Mouse (Mus musculus): ENCODE measurements around the gene Mpig6b. TPM values are rescaled to one million over a fixed set of nuclear protein-coding genes. Genes with fewer than 3 reads are reported as not detected.

The Mpig6b gene
- polyA plus RNA-seq, 1 experiment = 0.66 TPM

DNA sequence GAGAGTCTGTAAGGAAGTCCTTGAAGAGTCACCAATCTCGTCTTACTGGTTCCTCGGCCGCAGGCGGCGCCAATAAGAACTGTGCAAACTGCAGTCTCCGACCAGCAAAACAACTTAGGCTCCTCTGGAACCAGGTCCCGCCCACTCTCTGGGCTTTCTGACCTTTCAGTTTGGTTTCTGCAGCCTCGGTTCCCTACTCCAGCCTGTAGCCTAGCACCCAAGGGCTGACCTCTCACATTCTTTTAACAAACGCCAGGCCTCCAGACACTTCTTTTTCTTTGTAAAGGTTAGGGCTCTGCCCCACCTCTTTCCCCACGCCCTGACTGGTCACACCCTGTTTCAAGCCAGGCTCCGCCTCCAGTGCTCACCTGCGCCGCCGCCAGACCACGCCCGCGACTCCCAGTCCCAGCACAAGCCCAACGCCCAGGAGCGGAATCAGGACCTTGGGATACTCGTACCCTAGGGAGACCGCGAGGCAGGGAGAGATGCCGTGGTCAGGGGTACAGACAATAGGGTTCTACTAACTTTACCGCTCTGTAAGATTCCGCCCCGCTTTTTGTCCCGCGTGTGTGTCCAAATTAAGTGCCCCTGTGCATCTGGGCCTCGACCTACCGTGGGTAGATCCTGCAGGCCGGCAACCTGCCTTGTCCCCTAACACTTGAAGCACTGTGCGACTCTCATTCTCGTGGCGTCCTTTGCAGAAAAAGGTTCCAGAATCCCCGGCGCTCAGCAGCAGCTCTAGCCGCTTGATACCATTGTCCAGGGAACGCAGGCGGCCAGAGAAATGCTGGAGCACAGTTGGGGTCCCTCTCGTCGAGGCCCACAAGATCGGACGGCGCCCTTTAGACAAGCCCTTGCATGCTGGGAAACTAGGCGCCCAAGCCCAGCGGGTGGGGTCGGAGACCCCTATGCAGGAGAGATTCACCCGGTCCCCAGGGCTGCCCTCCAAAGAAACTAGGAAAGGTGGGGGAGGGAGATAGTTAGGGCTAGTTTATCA is 735 bp downstream of the Mpig6b start, which contains the start of gene Ly6g6c:
TSS of gene Ly6g6c (plus strand) at position 438 of the 997 bp plus-strand sequence.
- no peaks in the 10 kb centered on the region; the same call in 1 of the 2 replicates for H3K4me1 ChIP-seq (ENCODE audit: control insufficient read depth, insufficient read depth, low read length)
- 9% methylated on average over 48 of the region's 48 CpGs for WGBS
- no peaks in the 10 kb centered on the region for H3K27me3 ChIP-seq (replicated peaks; ENCODE audit: control insufficient read depth, insufficient read depth, low read length)
- H3K4me3 ChIP-seq (ENCODE audit: insufficient read depth, low read depth, low read length) = peak within 1 kb of the TSS; percentile 47
- TF ChIP-seq POLR2A (IDR thresholded peaks at IDR 0.05; ENCODE audit: low read depth, low read length) (no peak), CTCF (conservative IDR thresholded peaks at IDR 0.05; ENCODE audit: insufficient read depth, insufficient read length, low read depth, low read length) (no peak)
- DNase-seq = peak; percentile 83
- H3K27ac ChIP-seq (ENCODE audit: insufficient read depth, low read depth, low read length) = peak within 1 kb of the TSS; percentile 65
- H3K36me3 ChIP-seq (ENCODE audit: control insufficient read depth, insufficient read depth, low read length) = no peaks in the 10 kb centered on the region

DNA sequence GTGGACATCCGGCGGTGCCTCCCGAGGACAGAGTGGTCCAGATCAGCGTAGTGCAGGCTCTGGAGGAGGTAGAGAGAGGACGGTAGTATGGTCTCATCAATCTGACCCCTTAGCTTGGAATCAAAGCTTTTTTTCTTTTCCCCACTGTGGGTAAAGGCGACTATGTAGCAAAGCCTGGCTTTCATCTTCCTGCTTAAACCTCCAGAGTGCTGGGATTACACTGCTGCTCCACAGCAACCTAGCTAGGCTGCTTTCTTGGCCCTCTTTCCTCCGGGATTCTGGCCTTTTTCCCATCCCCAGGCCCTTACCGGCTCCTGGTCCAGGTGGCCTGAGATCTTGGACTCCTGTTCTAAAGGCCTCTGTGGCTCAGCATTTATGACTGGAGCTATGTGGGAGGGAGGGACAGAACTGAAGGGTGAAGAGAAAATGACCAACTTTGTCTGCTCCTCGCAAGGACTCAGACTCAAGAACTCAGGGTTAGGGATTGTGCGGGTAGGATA is 1.6 kb downstream of the Mpig6b start:
- no peaks in the 10 kb centered on the region for H3K27me3 ChIP-seq (replicated peaks; ENCODE audit: control insufficient read depth, insufficient read depth, low read length)
- H3K4me3 ChIP-seq (ENCODE audit: insufficient read depth, low read depth, low read length) = peak overlapping the region; percentile 4; the same call in 1 of the 2 replicates
- WGBS = 43% methylated on average over 10 of the region's 10 CpGs
- no peaks in the 10 kb centered on the region; the same call in 1 of the 2 replicates for H3K4me1 ChIP-seq (ENCODE audit: control insufficient read depth, insufficient read depth, low read length)
- peak; percentile 18 for DNase-seq
- H3K27ac ChIP-seq (ENCODE audit: insufficient read depth, low read depth, low read length) = peak overlapping the region; percentile 65
- no peaks in the 10 kb centered on the region for H3K36me3 ChIP-seq (ENCODE audit: control insufficient read depth, insufficient read depth, low read length)
- no peak for TF ChIP-seq CTCF (conservative IDR thresholded peaks at IDR 0.05; ENCODE audit: insufficient read depth, insufficient read length, low read depth, low read length)
- TF ChIP-seq POLR2A (IDR thresholded peaks at IDR 0.05; ENCODE audit: low read depth, low read length) = no peak

DNA sequence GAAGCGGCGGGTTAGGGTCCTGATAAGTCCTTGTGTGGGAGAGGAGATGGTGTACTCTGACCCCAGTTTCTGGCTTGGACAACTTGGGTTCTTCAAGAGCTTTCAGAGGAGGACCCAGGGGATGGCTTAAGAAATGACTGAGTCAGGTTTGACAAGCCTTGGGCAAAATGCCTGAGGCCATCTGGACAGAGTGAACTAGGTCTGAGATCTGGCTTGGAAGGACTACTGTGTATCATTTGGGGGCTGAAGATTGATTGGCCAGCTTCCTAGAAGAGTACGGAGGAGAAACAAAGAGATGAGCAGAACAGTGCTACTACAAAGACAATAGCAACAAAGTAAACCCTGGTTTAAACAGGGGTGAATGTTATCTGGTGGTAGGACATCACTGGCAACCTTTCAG is 2.5 kb downstream of the Mpig6b start:
- no peak for DNase-seq
- Histone ChIP-seq H3K4me3 (ENCODE audit: insufficient read depth, low read depth, low read length) (no peak overlapping the region), H3K27me3 (replicated peaks; ENCODE audit: control insufficient read depth, insufficient read depth, low read length) (no peaks in the 10 kb centered on the region), H3K4me1 (ENCODE audit: control insufficient read depth, insufficient read depth, low read length) (no peaks in the 10 kb centered on the region; the same call in 1 of the 2 replicates), H3K36me3 (ENCODE audit: control insufficient read depth, insufficient read depth, low read length) (no peaks in the 10 kb centered on the region), H3K27ac (ENCODE audit: insufficient read depth, low read depth, low read length) (no peak overlapping the region)
- TF ChIP-seq CTCF (conservative IDR thresholded peaks at IDR 0.05; ENCODE audit: insufficient read depth, insufficient read length, low read depth, low read length) = no peak
- no peak for TF ChIP-seq POLR2A (IDR thresholded peaks at IDR 0.05; ENCODE audit: low read depth, low read length)
- WGBS = 86% methylated on average over 3 of the region's 3 CpGs

DNA sequence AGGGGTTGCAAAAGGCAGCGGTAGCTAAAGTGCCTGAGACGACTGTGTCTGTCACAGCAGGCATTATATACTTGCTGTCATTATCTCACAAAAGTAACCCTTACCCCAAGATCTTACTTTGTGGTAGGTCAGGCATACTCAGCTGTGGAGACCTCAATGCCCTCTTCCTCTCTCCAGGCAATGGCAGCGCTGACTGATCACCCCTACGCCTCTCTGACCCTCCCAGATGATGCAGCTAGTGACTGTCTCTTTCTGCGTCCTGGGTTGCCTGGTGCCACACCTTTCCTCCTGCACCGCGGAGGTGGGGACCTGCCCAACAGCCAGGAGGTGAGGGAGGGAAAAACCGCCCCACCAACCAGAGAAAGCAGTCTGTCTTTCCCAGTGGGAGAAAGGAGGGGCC is 4.7 kb downstream of the Mpig6b start:
- no peak for TF ChIP-seq CTCF (conservative IDR thresholded peaks at IDR 0.05; ENCODE audit: insufficient read depth, insufficient read length, low read depth, low read length)

DNA sequence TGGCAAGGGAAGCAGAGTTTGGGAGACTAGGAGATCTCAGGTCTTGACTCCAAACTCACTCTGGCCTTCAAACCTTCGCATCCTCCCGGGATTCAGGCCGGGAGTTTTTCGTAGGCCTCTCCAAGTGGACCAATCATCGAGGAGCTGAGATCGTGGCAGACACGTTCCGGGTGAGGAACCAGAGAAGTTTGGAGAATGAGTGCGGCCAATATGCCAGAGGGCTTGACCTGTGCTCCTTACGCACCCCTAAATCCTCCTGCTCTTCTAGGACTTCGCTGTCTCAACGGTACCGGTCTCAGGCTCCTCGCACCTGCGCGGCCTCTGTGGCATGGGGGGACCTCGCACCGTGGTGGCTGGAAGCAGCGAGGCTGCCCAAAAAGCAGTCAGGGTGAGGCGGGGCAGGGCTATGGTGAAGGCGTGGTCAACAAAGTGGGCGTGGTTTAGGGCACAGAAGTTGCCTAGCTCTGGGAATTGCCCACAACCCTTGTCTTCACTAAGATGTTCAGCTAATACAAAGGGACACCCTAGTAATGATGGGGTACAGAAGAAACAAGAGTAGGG is 5.2 kb downstream of the Mpig6b start:
- TF ChIP-seq POLR2A (IDR thresholded peaks at IDR 0.05; ENCODE audit: low read depth, low read length) (no peak), CTCF (conservative IDR thresholded peaks at IDR 0.05; ENCODE audit: insufficient read depth, insufficient read length, low read depth, low read length) (no peak)
- Histone ChIP-seq H3K27ac (ENCODE audit: insufficient read depth, low read depth, low read length) (no peak overlapping the region), H3K4me3 (ENCODE audit: insufficient read depth, low read depth, low read length) (no peak overlapping the region), H3K36me3 (ENCODE audit: control insufficient read depth, insufficient read depth, low read length) (no peaks in the 10 kb centered on the region), H3K4me1 (ENCODE audit: control insufficient read depth, insufficient read depth, low read length) (peaks cover 6% of the 10 kb centered on the region; the same call in 1 of the 2 replicates), H3K27me3 (replicated peaks; ENCODE audit: control insufficient read depth, insufficient read depth, low read length) (no peaks in the 10 kb centered on the region)
- peak; percentile 24 for DNase-seq
- WGBS = 59% methylated on average over 22 of the region's 22 CpGs

More for the DNA sequence above, 4.7 kb downstream of the Mpig6b start:
- H3K27ac ChIP-seq (ENCODE audit: insufficient read depth, low read depth, low read length) = no peak overlapping the region
- no peak for DNase-seq
- H3K4me3 ChIP-seq (ENCODE audit: insufficient read depth, low read depth, low read length) = no peak overlapping the region
- no peaks in the 10 kb centered on the region for H3K27me3 ChIP-seq (replicated peaks; ENCODE audit: control insufficient read depth, insufficient read depth, low read length)
- WGBS = 81% methylated on average over 8 of the region's 8 CpGs
- no peaks in the 10 kb centered on the region for H3K36me3 ChIP-seq (ENCODE audit: control insufficient read depth, insufficient read depth, low read length)
- H3K4me1 ChIP-seq (ENCODE audit: control insufficient read depth, insufficient read depth, low read length) = peaks cover 6% of the 10 kb centered on the region; the same call in 1 of the 2 replicates

DNA sequence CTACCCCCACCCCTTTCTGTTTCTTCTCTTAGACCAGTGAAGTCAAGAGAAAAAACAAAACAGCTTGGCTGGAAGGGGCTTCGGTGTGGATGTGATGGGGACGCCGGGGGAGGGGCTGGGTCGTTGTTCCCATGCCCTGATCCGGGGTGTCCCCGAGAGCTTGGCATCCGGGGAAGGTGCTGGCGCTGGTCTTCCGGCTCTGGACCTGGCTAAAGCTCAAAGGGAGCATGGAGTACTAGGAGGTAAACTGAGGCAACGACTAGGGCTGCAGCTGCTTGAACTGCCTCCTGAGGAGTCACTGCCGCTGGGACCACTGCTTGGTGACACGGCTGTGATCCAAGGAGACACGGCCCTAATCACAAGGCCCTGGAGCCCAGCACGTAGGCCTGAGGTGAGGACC is 5.9 kb downstream of the Mpig6b start:
- Histone ChIP-seq H3K27me3 (replicated peaks; ENCODE audit: control insufficient read depth, insufficient read depth, low read length) (no peaks in the 10 kb centered on the region), H3K36me3 (ENCODE audit: control insufficient read depth, insufficient read depth, low read length) (peaks cover 3% of the 10 kb centered on the region; the same call in 1 of the 2 replicates), H3K4me3 (ENCODE audit: insufficient read depth, low read depth, low read length) (peak overlapping the region; percentile 67), H3K4me1 (ENCODE audit: control insufficient read depth, insufficient read depth, low read length) (peaks cover 6% of the 10 kb centered on the region; the same call in 1 of the 2 replicates), H3K27ac (ENCODE audit: insufficient read depth, low read depth, low read length) (no peak overlapping the region)
- no peak for DNase-seq
- no peak for TF ChIP-seq CTCF (conservative IDR thresholded peaks at IDR 0.05; ENCODE audit: insufficient read depth, insufficient read length, low read depth, low read length)
- TF ChIP-seq POLR2A (IDR thresholded peaks at IDR 0.05; ENCODE audit: low read depth, low read length) = no peak
- WGBS = 21% methylated on average over 14 of the region's 14 CpGs
